Mouse (Mus musculus) CH12.LX (cell line): ENCODE results near the gene Psmb6. TPM values are rescaled to one million over a fixed set of nuclear protein-coding genes. Genes with fewer than 3 reads are reported as not detected.

Experiments
- DNase-seq: peaks from one replicate; pipeline ENCODE4 v3.0.0-alpha.2; 2013; ENCODE audit errors: extremely low read depth
- H3K27ac ChIP-seq: 2 replicates; pipeline ENCODE4 v1.5.1; 2012; ENCODE audit warnings: low read depth, mild to moderate bottlenecking, control low read depth, moderate library complexity; ENCODE audit not compliant: insufficient read depth
- H3K27me3 ChIP-seq: replicated peaks from 2 replicates; pipeline ENCODE3; 2012; ENCODE audit warnings: inconsistent platforms
- H3K36me3 ChIP-seq, 2 experiments: replicated peaks in 1 of 2; 2 replicates each; pipeline versions ENCODE3 to v1.6.1; 2012; ENCODE audit warnings: inconsistent platforms in 1 of 2, low read length in 1 of 2, mild to moderate bottlenecking in 1 of 2, mixed read lengths in 1 of 2, moderate library complexity in 1 of 2; ENCODE audit not compliant: control insufficient read depth in 1 of 2, insufficient read depth in 1 of 2
- H3K4me1 ChIP-seq, 2 experiments: 2 replicates each; pipeline ENCODE4 v1.6.1; 2012; ENCODE audit warnings: inconsistent platforms in 1 of 2, moderate library complexity in 1 of 2; ENCODE audit not compliant: insufficient read depth in 2 of 2, control insufficient read depth in 1 of 2
- H3K4me2 ChIP-seq: 2 replicates; pipeline ENCODE4 v1.6.1; 2012; ENCODE audit warnings: low read depth, mild to moderate bottlenecking, control low read depth; ENCODE audit not compliant: poor library complexity, insufficient read depth, severe bottlenecking
- H3K4me3 ChIP-seq, 3 experiments: fragments of 150-350 bp in 1 of 3; sonication (generic) in 1 of 3; replicated peaks in 1 of 3; 2 replicates each; pipeline versions ENCODE3 to v1.5.1; 2011 to 2012; ENCODE audit warnings: low read depth in 2 of 3, low read length in 2 of 3, mild to moderate bottlenecking in 2 of 3, moderate library complexity in 2 of 3, control low read depth in 1 of 3, improper control_type of control experiment in 1 of 3, inconsistent platforms in 1 of 3, mixed read lengths in 1 of 3; ENCODE audit not compliant: poor library complexity in 1 of 3
- H3K79me2 ChIP-seq: replicated peaks from 2 replicates; pipeline ENCODE4 v1.6.1; 2012; ENCODE audit warnings: mild to moderate bottlenecking, moderate library complexity; ENCODE audit not compliant: control insufficient read depth, poor library complexity, insufficient read depth, severe bottlenecking; ENCODE audit errors: extremely low read depth
- H3K9ac ChIP-seq: 2 replicates; pipeline ENCODE4 v1.6.1; 2012; ENCODE audit warnings: low read depth, mild to moderate bottlenecking, control low read depth, moderate library complexity; ENCODE audit not compliant: insufficient read depth
- H3K9me3 ChIP-seq: replicated peaks from 2 replicates; pipeline ENCODE3; 2012; ENCODE audit warnings: low read length, inconsistent platforms, mixed read lengths
- CHD2 ChIP-seq: IDR thresholded peaks from 2 replicates; pipeline ENCODE4 v1.6.1; 2011; ENCODE audit warnings: low read length, improper control_type of control experiment
- CTCF ChIP-seq, 2 experiments: IDR thresholded peaks in 1 of 2; conservative IDR thresholded peaks in 1 of 2; 2 replicates each; pipeline ENCODE4 v1.5.1; 2011 to 2012; ENCODE audit warnings: low read depth in 2 of 2, low read length in 2 of 2, improper control_type of control experiment in 1 of 2, inconsistent platforms in 1 of 2, mild to moderate bottlenecking in 1 of 2, moderate library complexity in 1 of 2
- ELF1 ChIP-seq: IDR thresholded peaks from 2 replicates; pipeline ENCODE4 v1.6.1; 2014; ENCODE audit warnings: low read depth, mild to moderate bottlenecking, inconsistent platforms, low read length, improper control_type of control experiment
- EP300 ChIP-seq: IDR thresholded peaks from 2 replicates; pipeline ENCODE4 v1.6.1; 2011; ENCODE audit warnings: low read length, improper control_type of control experiment
- KAT2A ChIP-seq: IDR thresholded peaks from 2 replicates; pipeline ENCODE4 v1.6.1; 2012; ENCODE audit warnings: low read length, improper control_type of control experiment, inconsistent platforms; ENCODE audit not compliant: insufficient replicate concordance
- MAX ChIP-seq: IDR thresholded peaks from 2 replicates; pipeline ENCODE4 v1.6.1; 2011; ENCODE audit warnings: low read length, improper control_type of control experiment
- MXI1 ChIP-seq: IDR thresholded peaks from 2 replicates; pipeline ENCODE4 v1.6.1; 2011; ENCODE audit warnings: mild to moderate bottlenecking, low read depth, low read length, improper control_type of control experiment
- MYC ChIP-seq: IDR thresholded peaks from 2 replicates; pipeline ENCODE4 v1.6.1; 2011; ENCODE audit warnings: low read depth, mild to moderate bottlenecking, improper control_type of control experiment, low read length
- NRF1 ChIP-seq: IDR thresholded peaks from 2 replicates; pipeline ENCODE4 v1.6.1; 2014; ENCODE audit warnings: low read depth, mild to moderate bottlenecking, inconsistent platforms, low read length, improper control_type of control experiment, moderate library complexity
- RAD21 ChIP-seq: IDR thresholded peaks from 2 replicates; pipeline ENCODE4 v1.6.1; 2011; ENCODE audit warnings: low read depth, mild to moderate bottlenecking, low read length, improper control_type of control experiment, moderate library complexity
- SMC3 ChIP-seq: IDR thresholded peaks from 2 replicates; pipeline ENCODE4 v1.6.1; 2011; ENCODE audit warnings: low read depth, low read length, improper control_type of control experiment
- TBP ChIP-seq: conservative IDR thresholded peaks from 2 replicates; pipeline ENCODE4 v1.6.1; 2011; ENCODE audit warnings: low read depth, low read length, improper control_type of control experiment
- USF2 ChIP-seq: conservative IDR thresholded peaks from 2 replicates; pipeline ENCODE4 v1.6.1; 2011; ENCODE audit warnings: low read depth, low read length, improper control_type of control experiment
- ZC3H11A ChIP-seq: IDR thresholded peaks from 2 replicates; pipeline ENCODE4 v1.6.1; 2012; ENCODE audit warnings: low read depth, mild to moderate bottlenecking, inconsistent platforms, low read length, improper control_type of control experiment
- ZMIZ1 ChIP-seq: IDR thresholded peaks from 2 replicates; pipeline ENCODE4 v1.6.1; 2012; ENCODE audit warnings: low read depth, mild to moderate bottlenecking, inconsistent platforms, low read length, improper control_type of control experiment
- ZNF384 ChIP-seq: IDR thresholded peaks from 2 replicates; pipeline ENCODE4 v1.6.1; 2012; ENCODE audit warnings: low read depth, low read length, improper control_type of control experiment, inconsistent platforms
- dilution Hi-C: fragments of 300-500 bp; cut with MboI; formaldehyde crosslinking; loops from 2 replicates; pipeline ENCODE4 v1.14.3; 2020; ENCODE audit warnings: low sequenced_read_pairs; ENCODE audit not compliant: extremely low pct_unique_long_range_greater_than_20kb, extremely low pct_ligation_motif_present
- in situ Hi-C: fragments of 300-500 bp; cut with MboI; formaldehyde crosslinking; loops from 3 replicates; pipeline ENCODE4 v1.14.3; 2019; ENCODE audit warnings: low sequenced_read_pairs, low pct_ligation_motif_present, low pct_unique_long_range_greater_than_20kb, mixed read lengths
- polyA plus RNA-seq: library from polyadenylated mRNA; unstranded; fragments of >175 nt; gene quantifications from 2 replicates; pipeline ENCODE4 v1.2.1, GENCODE M21; 2012; ENCODE audit warnings: low read depth; ENCODE audit not compliant: insufficient read length
- total RNA-seq, 2 experiments: library from RNA; depleted of rRNA; stranded (reverse); fragments of 300-350 nt in 1 of 2; fragments of >200 nt in 1 of 2; gene quantifications; 2 replicates each; pipeline ENCODE4 v1.2.3; 2012 to 2014

Psmb6 gene
- total and polyA plus RNA-seq, 3 experiments = 779 to 921 (median 831) TPM

GRCm38 (mm10) chr11:70499566-70500475 lies 25.3 kb upstream of the Psmb6 start:
- TF ChIP-seq CTCF (conservative IDR thresholded peaks at IDR 0.05 in 1 of 2, IDR thresholded peaks at IDR 0.05 in 1 of 2; ENCODE audit: low read depth in 2 of 2, low read length in 2 of 2) (peak; percentile 29 to 88; a peak in 3 of 4 replicates), RAD21 (peak; percentile 75), EP300 (no peak), ZNF384 (peak; percentile 45), SMC3 (peak; percentile 80), KAT2A (no peak)
- Histone ChIP-seq H3K4me2 (no peak overlapping the region), H3K4me1 (peaks cover under 1 to 4% of the 10 kb centered on the region in 2 experiments; a peak in 2 of 4 replicates), H3K4me3 (no peak overlapping the region), H3K27me3 (no peaks in the 10 kb centered on the region), H3K79me2 (no peaks in the 10 kb centered on the region), H3K27ac (no peak overlapping the region), H3K9ac (no peak overlapping the region), H3K9me3 (no peaks in the 10 kb centered on the region), H3K36me3 (no peaks in the 10 kb centered on the region)
- dilution Hi-C loops (no loop called here), in situ Hi-C loops (loop anchor here (5.0 to 10.0 kb wide), 2 partner anchors 38 to 175 kb away; partner anchors contain the start of gene Alox12e)
- DNase-seq = no peak

GRCm38 (mm10) chr11:70500476-70500812 lies 24.7 kb upstream of the Psmb6 start:
- in situ Hi-C loops (loop anchor here (5.0 to 10.0 kb wide), 2 partner anchors 38 to 176 kb away; partner anchors contain the start of gene Alox12e), dilution Hi-C loops (no loop called here)
- Histone ChIP-seq H3K4me3 (no peak overlapping the region), H3K9ac (no peak overlapping the region), H3K27me3 (no peaks in the 10 kb centered on the region), H3K9me3 (no peaks in the 10 kb centered on the region), H3K79me2 (no peaks in the 10 kb centered on the region), H3K27ac (no peak overlapping the region), H3K4me1 (peaks cover 5 to 11% of the 10 kb centered on the region in 2 experiments; a peak in 3 of 4 replicates), H3K4me2 (no peak overlapping the region), H3K36me3 (no peaks in the 10 kb centered on the region)
- no peak for DNase-seq
- no peak for TF ChIP-seq USF2
- no peak for TF ChIP-seq ZC3H11A
- TF ChIP-seq MXI1 = no peak
- no peak for TF ChIP-seq MYC
- TF ChIP-seq ZMIZ1 = no peak
- TF ChIP-seq MAX = no peak
- no peak for TF ChIP-seq NRF1
- TF ChIP-seq CHD2 = no peak
- TF ChIP-seq TBP = no peak
- TF ChIP-seq ZNF384 = no peak
- no peak for TF ChIP-seq ELF1
